Mouse (Mus musculus) liver, embryonic 14.5 days (tissue): ENCODE measurements around the gene Klhl2.

ENCODE experiments used
- CTCF ChIP-seq: IDR thresholded peaks from 2 replicates; pipeline ENCODE4 v1.5.1; 2016; ENCODE audit warnings: antibody characterized with exemption, low read depth, control low read depth
- EP300 ChIP-seq: IDR thresholded peaks from 2 replicates; pipeline ENCODE4 v1.6.1; 2016; ENCODE audit warnings: antibody characterized with exemption, low read depth

DNA sequence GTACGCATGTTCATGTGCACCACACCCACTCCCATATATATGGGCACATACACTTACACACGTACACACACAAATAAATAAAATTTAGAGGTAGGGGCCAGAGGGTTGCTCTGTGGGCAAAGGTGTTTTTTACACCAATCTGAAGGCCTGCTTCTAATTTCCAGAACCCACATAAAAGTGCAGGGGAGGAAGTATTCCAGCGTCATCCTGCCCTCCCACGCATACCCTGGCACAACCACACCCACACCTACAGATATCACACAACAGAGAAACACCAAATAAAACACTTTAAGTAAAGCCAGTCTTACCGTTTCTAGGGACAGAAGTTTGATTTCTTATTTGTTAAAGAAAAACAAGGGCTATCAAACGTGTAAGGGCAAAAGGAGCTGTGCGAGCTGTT, 79.0 kb downstream of the Klhl2 start:
- TF ChIP-seq CTCF (no peak), EP300 (no peak)
